Mouse (Mus musculus): ENCODE data around the gene Adcyap1r1. TPM values are rescaled to one million over a fixed set of nuclear protein-coding genes. Genes with fewer than 3 reads are reported as not detected.

The Adcyap1r1 gene
- polyA plus RNA-seq, 1 experiment, result 2.2 TPM

GRCm38 (mm10) chr6:55549211-55549610, 97.4 kb downstream of the Adcyap1r1 start:
- no peak for DNase-seq (ENCODE audit: low read depth, low spot score)
- WGBS, result 87% methylated on average over 6 of the region's 6 CpGs

GRCm38 (mm10) chr6:55550926-55551325, 99.1 kb downstream of the Adcyap1r1 start:
- no peak for DNase-seq (ENCODE audit: low read depth, low spot score)
- 53% methylated on average over 13 of the region's 13 CpGs for WGBS

Other genes with a start within 250 kb of the Adcyap1r1 start
- 1.7 and 2.7 TPM in 2 replicates for gene Mindy4, start 248.6 kb upstream of the Adcyap1r1 start, polyA plus RNA-seq (2012; rRNA removed)
- 168 and 286 TPM in 2 replicates for gene Aqp1, start 115.5 kb upstream of the Adcyap1r1 start, polyA plus RNA-seq (2012; rRNA removed)
- 0.19 and 0.33 TPM in 2 replicates for gene Ghrhr, start 75.7 kb upstream of the Adcyap1r1 start, polyA plus RNA-seq (2012; rRNA removed)
- not detected in 2 replicates for gene Neurod6, start 229.3 kb downstream of the Adcyap1r1 start, polyA plus RNA-seq (2012; rRNA removed)